Mouse (Mus musculus) cerebellum, adult 2 months (tissue): ENCODE data around the gene Gm42906. TPM values are rescaled to one million over a fixed set of nuclear protein-coding genes. Genes with fewer than 3 reads are reported as not detected.

Source experiments
- DNase-seq, 2 experiments: peaks; one replicate each; pipeline ENCODE4 v3.0.0; 2021
- H3K27ac ChIP-seq: fragments of 200-500 bp; 2 replicates; pipeline ENCODE4 v1.5.1; 2012; ENCODE audit warnings: low read length, control low read depth, inconsistent platforms; ENCODE audit not compliant: insufficient read depth
- H3K27me3 ChIP-seq: fragments of 200-500 bp; 2 replicates; pipeline ENCODE4 v1.6.1; 2012; ENCODE audit warnings: inconsistent platforms, mild to moderate bottlenecking, low read length, moderate library complexity; ENCODE audit not compliant: control insufficient read depth, insufficient read depth
- H3K4me1 ChIP-seq: fragments of 200-500 bp; 2 replicates; pipeline ENCODE4 v1.6.1; 2011; ENCODE audit warnings: low read length; ENCODE audit not compliant: control insufficient read depth, insufficient read depth
- H3K4me3 ChIP-seq: fragments of 200-500 bp; replicated peaks from 2 replicates; pipeline ENCODE3; 2011; ENCODE audit warnings: mild to moderate bottlenecking, low read depth, low read length, control low read depth; ENCODE audit not compliant: insufficient read depth
- CTCF ChIP-seq: fragments of 200-500 bp; IDR thresholded peaks from 2 replicates; pipeline ENCODE4 v1.5.1; 2011; ENCODE audit warnings: low read depth, mild to moderate bottlenecking, control low read depth, low read length, moderate library complexity, borderline replicate concordance; ENCODE audit not compliant: insufficient read depth
- POLR2A ChIP-seq: fragments of 200-500 bp; IDR thresholded peaks from 2 replicates; pipeline ENCODE4 v1.6.1; 2011; ENCODE audit warnings: low read length, control low read depth, borderline replicate concordance; ENCODE audit not compliant: insufficient read depth
- WGBS: fragments of 180-500 bp; shearing (Covaris S2); methylation state at CpG from one replicate; pipeline ENCODE4 v1.1.7; 2018; 5-methylcytosine and 5-hydroxymethylcytosine counted together
- polyA plus RNA-seq: library from polyadenylated mRNA; depleted of rRNA; stranded (reverse); fragments of >200 nt; gene quantifications from 2 replicates; pipeline ENCODE4 v1.2.3, GENCODE M21; 2012

Gm42906 gene
- polyA plus RNA-seq, 1 experiment: not detected

GRCm38 (mm10) chr5:151196603-151197272 lies 231.2 kb downstream of the Gm42906 start:
- WGBS: 46% methylated on average over 13 of the region's 13 CpGs
- Histone ChIP-seq H3K27ac (no peak overlapping the region), H3K4me1 (no peaks in the 10 kb centered on the region), H3K4me3 (no peak overlapping the region), H3K27me3 (no peaks in the 10 kb centered on the region)
- no peak for TF ChIP-seq CTCF
- TF ChIP-seq POLR2A: no peak
- no peak for DNase-seq

- no peak for DNase-seq
- TF ChIP-seq CTCF (no peak), POLR2A (no peak)
- H3K27me3 ChIP-seq: no peaks in the 10 kb centered on the region; the same call in 1 of the 2 replicates
- H3K27ac ChIP-seq: no peak overlapping the region
- H3K4me3 ChIP-seq: no peak overlapping the region
- H3K4me1 ChIP-seq: no peaks in the 10 kb centered on the region
- 62% methylated on average over 3 of the region's 3 CpGs for WGBS
Observed at GRCm38 (mm10) chr5:151193885-151194520, 234.0 kb downstream of the Gm42906 start.

GRCm38 (mm10) chr5:151192266-151192665 lies 235.7 kb downstream of the Gm42906 start:
- no peak overlapping the region for H3K27ac ChIP-seq
- H3K27me3 ChIP-seq: no peaks in the 10 kb centered on the region; the same call in 1 of the 2 replicates
- DNase-seq: no peak
- no peak overlapping the region for H3K4me3 ChIP-seq
- 74% methylated on average over 2 of the region's 2 CpGs for WGBS
- TF ChIP-seq CTCF (no peak), POLR2A (no peak)
- H3K4me1 ChIP-seq: no peaks in the 10 kb centered on the region

GRCm38 (mm10) chr5:151190764-151191163 lies 237.2 kb downstream of the Gm42906 start:
- H3K4me1 ChIP-seq: no peaks in the 10 kb centered on the region
- TF ChIP-seq CTCF (no peak), POLR2A (no peak)
- H3K27ac ChIP-seq: no peak overlapping the region
- no peaks in the 10 kb centered on the region; the same call in 1 of the 2 replicates for H3K27me3 ChIP-seq
- H3K4me3 ChIP-seq: no peak overlapping the region
- no peak for DNase-seq
- WGBS: 86% methylated on average over 5 of the region's 5 CpGs

- Histone ChIP-seq H3K4me1 (no peaks in the 10 kb centered on the region), H3K27ac (no peak overlapping the region; the same call in 1 of the 2 replicates), H3K4me3 (peak overlapping the region; percentile 64), H3K27me3 (no peaks in the 10 kb centered on the region; the same call in 1 of the 2 replicates)
- under 1% methylated on average over 27 of the region's 27 CpGs for WGBS
- TF ChIP-seq CTCF: no peak
- no peak for TF ChIP-seq POLR2A
- peak; percentile 18 to 22 for DNase-seq
Observed at GRCm38 (mm10) chr5:151189789-151190378, 238.1 kb downstream of the Gm42906 start.

- DNase-seq: no peak
- H3K27me3 ChIP-seq: no peaks in the 10 kb centered on the region; the same call in 1 of the 2 replicates
- no peaks in the 10 kb centered on the region for H3K4me1 ChIP-seq
- H3K27ac ChIP-seq: no peak overlapping the region
- H3K4me3 ChIP-seq: peak overlapping the region; percentile 64
- TF ChIP-seq CTCF (no peak), POLR2A (no peak)
- 34% methylated on average over 3 of the region's 3 CpGs for WGBS
Observed at GRCm38 (mm10) chr5:151189321-151189720, 238.6 kb downstream of the Gm42906 start.

GRCm38 (mm10) chr5:151188659-151189058 lies 239.3 kb downstream of the Gm42906 start:
- Histone ChIP-seq H3K27me3 (no peaks in the 10 kb centered on the region; the same call in 1 of the 2 replicates), H3K4me3 (no peak overlapping the region), H3K27ac (no peak overlapping the region), H3K4me1 (no peaks in the 10 kb centered on the region)
- DNase-seq: no peak
- whole genome bisulfite sequencing: 82% methylated on average over 6 of the region's 6 CpGs
- TF ChIP-seq POLR2A: no peak
- no peak for TF ChIP-seq CTCF

- Histone ChIP-seq H3K27me3 (no peaks in the 10 kb centered on the region; the same call in 1 of the 2 replicates), H3K4me1 (no peaks in the 10 kb centered on the region), H3K27ac (no peak overlapping the region), H3K4me3 (no peak overlapping the region)
- TF ChIP-seq POLR2A (no peak), CTCF (no peak)
- peak in 1 of 2 experiments; percentile 4 for DNase-seq
- 84% methylated on average over 11 of the region's 11 CpGs for WGBS
Observed at GRCm38 (mm10) chr5:151187336-151187735, 240.6 kb downstream of the Gm42906 start.
